Mouse (Mus musculus) limb, embryonic 12.5 days (tissue): ENCODE measurements around the gene Snrnp48. TPM values are rescaled to one million over a fixed set of nuclear protein-coding genes. Genes with fewer than 3 reads are reported as not detected.

Experiments
- ATAC-seq: fragments of 200-750 bp; cut with Nextera tagmentation; 2 replicates; pipeline ENCODE4 v1.8.0; 2017; ENCODE audit warnings: low read depth, moderate TSS enrichment; ENCODE audit not compliant: insufficient number of reproducible peaks, insufficient read depth, low FRiP score, low TSS enrichment
- H3K27ac ChIP-seq: fragments of 300-500 bp; sonication (generic); 2 replicates; pipeline ENCODE4 v1.5.1; 2016; ENCODE audit warnings: mild to moderate bottlenecking, moderate library complexity
- H3K27me3 ChIP-seq: fragments of 300-500 bp; sonication (generic); 2 replicates; pipeline ENCODE4 v1.6.1; 2016; ENCODE audit warnings: mild to moderate bottlenecking, moderate library complexity
- H3K36me3 ChIP-seq: fragments of 300-500 bp; sonication (generic); 2 replicates; pipeline ENCODE4 v1.6.1; 2016; ENCODE audit warnings: mild to moderate bottlenecking, moderate library complexity
- H3K4me1 ChIP-seq: fragments of 300-500 bp; sonication (generic); replicated peaks from 2 replicates; pipeline ENCODE4 v1.6.1; 2016
- H3K4me2 ChIP-seq: fragments of 300-500 bp; sonication (generic); 2 replicates; pipeline ENCODE4 v1.6.1; 2016; ENCODE audit warnings: mild to moderate bottlenecking, moderate library complexity
- H3K4me3 ChIP-seq: fragments of 300-500 bp; sonication (generic); replicated peaks from 2 replicates; pipeline ENCODE4 v1.5.1; 2016; ENCODE audit warnings: mild to moderate bottlenecking
- H3K9ac ChIP-seq: fragments of 300-500 bp; sonication (generic); replicated peaks from 2 replicates; pipeline ENCODE4 v1.6.1; 2016; ENCODE audit warnings: mild to moderate bottlenecking, moderate library complexity
- H3K9me3 ChIP-seq: fragments of 300-500 bp; sonication (generic); 2 replicates; pipeline ENCODE4 v1.6.1; 2016; ENCODE audit warnings: mild to moderate bottlenecking, moderate library complexity
- WGBS: fragments of 180-500 bp; shearing (Covaris S2); methylation state at CpG from one replicate; pipeline ENCODE4 v1.1.7; 2016; 5-methylcytosine and 5-hydroxymethylcytosine counted together
- polyA plus RNA-seq: library from polyadenylated mRNA; unstranded; fragments of >200 nt; fragmentation: Nextera tagmentation; extraction: Ambion mirVana; gene quantifications from 2 replicates; pipeline ENCODE4 v1.2.1, GENCODE M21; 2016

Gene Snrnp48
- polyA plus RNA-seq = 38.3 and 43.8 TPM in 2 replicates

DNA sequence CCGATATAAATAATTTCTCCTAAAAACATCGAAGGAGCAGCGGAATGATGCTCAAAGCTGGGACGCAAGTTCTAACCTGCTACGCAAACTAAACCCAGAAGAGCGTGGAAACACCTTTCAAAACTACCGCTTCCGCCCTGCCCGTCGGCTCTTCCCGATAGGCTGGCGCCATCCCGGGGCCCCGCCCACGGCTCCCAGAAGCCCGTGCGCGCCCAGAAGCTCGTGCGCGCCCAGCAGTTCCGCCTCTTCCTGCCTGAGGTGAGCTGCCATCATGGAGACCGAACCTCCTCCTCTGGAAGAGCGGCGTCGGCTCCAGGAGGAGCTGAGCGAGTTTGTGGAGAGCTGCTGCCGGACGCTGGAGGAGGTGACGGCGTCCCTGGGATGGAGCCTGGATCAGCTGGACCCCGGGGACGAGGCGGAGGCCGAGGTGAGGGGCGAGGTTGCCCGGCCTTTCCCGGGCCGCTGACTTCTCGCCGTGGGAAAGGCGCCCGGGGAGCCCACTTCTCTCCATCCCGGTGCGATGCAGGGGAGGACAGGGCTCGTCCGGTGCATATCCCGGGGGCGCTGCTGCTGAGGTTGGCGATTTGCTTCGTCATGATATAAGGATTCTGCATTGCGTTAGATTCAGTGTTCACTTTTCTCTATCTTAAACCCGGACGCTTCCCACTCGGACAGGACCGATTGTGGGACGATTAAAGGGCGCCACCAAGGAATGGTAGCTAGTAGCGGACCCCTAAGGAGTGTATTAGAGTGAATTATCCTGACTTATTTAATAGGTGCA is at the start of gene Snrnp48:
Gene Snrnp48, plus strand, starts transcription at position 237 of the 781 bp plus-strand sequence.
- WGBS = under 1% methylated on average over 59 of the region's 59 CpGs
- peaks cover 8% of the 10 kb centered on the region for H3K4me1 ChIP-seq
- peak within 1 kb of the TSS; percentile 93 for H3K27ac ChIP-seq
- peak within 1 kb of the TSS; percentile 90 for H3K9ac ChIP-seq
- H3K4me2 ChIP-seq = peak within 1 kb of the TSS; percentile 66
- peak; percentile 95 for ATAC-seq
- peak within 1 kb of the TSS; percentile 78 for H3K4me3 ChIP-seq
- peaks cover 16% of the 10 kb centered on the region; the same call in 1 of the 2 replicates for H3K36me3 ChIP-seq
- no peaks in the 10 kb centered on the region for H3K27me3 ChIP-seq
- H3K9me3 ChIP-seq = no peaks in the 10 kb centered on the region

DNA sequence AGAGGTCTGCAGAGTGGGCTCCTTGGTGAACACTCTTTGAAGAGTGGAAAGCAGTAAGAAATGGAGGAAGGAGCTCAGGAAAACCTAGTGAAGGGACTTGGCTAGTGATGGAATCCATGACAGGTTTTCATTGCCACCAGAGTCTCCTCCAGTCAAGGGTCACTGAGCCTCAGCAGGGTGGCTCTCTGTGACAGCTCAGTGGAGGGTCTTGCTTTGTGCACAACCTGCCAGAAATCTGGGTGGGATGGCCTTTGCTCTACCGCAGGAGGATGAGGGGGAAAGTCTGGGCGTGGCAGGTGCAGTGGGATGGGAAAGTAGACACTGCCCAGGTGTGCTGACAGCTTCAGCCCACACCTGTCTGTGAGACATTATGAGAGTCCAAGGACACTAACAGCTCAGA is 49.2 kb upstream of the Snrnp48 start:
- Histone ChIP-seq H3K36me3 (no peaks in the 10 kb centered on the region), H3K4me3 (no peak overlapping the region), H3K27ac (no peak overlapping the region), H3K27me3 (peaks cover 53% of the 10 kb centered on the region), H3K4me2 (no peak overlapping the region), H3K9me3 (no peaks in the 10 kb centered on the region), H3K9ac (no peak overlapping the region), H3K4me1 (peaks cover 19% of the 10 kb centered on the region)
- 6% methylated on average over 2 of the region's 2 CpGs for WGBS
- no peak for ATAC-seq

DNA sequence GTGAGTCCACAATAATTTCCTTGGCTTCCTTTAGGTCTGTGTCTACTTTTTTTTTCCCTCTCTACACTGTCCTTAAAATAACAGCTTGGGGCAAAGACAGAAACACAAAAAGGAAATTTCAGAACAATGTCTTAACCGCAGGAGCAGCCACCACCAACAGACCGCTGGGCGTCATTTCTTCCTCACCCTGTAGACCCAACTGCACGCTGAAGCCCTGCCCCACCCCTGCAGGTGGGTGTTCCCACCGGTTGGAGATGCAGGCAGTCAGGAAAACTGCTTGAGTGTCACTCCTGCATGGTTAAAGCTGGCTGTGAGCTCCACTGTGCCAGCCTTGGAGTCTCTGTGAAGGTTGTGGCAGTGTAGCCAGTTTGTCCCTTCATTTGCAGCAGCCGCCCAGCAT is 47.1 kb upstream of the Snrnp48 start:
- Histone ChIP-seq H3K4me2 (no peak overlapping the region), H3K4me3 (no peak overlapping the region), H3K4me1 (peaks cover under 1% of the 10 kb centered on the region; the same call in 1 of the 2 replicates), H3K9ac (no peak overlapping the region), H3K27ac (no peak overlapping the region), H3K36me3 (no peaks in the 10 kb centered on the region), H3K9me3 (no peaks in the 10 kb centered on the region), H3K27me3 (peaks cover 32% of the 10 kb centered on the region)
- 33% methylated on average over 6 of the region's 6 CpGs for WGBS
- no peak for ATAC-seq

DNA sequence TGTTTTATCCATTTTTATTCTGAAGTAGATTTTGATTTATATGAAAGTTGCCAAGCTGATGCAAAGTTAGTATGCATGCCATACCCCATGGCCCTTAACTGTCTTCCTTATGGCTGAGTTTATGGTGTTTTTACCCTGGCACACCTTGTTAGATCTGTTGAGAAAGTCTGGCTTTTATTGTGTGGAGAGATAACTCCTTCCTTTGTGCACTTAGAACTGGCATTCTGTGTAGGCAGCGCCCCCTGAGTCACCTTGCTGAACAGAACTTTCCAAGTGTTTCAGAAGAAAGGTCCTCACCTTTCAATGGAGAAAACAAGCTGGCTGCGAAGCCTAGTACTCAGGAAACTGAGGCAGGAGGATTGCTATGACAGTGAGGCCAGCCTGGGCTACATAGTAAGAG is 42.7 kb upstream of the Snrnp48 start:
- Histone ChIP-seq H3K4me3 (no peak overlapping the region), H3K4me2 (no peak overlapping the region), H3K27me3 (peaks cover 9% of the 10 kb centered on the region), H3K36me3 (no peaks in the 10 kb centered on the region), H3K27ac (no peak overlapping the region), H3K9ac (no peak overlapping the region), H3K9me3 (no peaks in the 10 kb centered on the region), H3K4me1 (no peaks in the 10 kb centered on the region)
- 85% methylated on average over 2 of the region's 2 CpGs for WGBS
- no peak for ATAC-seq

DNA sequence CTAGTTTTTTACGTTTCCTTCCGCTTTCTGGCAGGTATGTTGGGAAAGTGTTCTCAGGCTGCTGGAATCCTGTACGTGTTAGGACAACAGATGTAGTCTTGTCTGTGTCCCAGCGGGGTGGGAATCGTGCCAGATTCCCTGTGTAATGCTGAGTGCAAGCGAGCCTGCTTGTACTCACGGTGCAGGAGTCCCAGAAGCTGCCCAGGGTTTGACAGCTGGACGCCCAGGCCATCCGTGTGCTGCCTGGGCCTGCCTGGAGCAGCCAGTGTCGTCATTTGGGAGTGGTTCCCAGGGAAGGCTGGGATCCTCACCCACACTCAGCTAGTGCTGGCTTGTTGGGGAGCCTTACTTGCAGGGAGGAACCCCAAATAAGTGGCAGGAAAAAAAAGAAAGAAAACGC is 42.1 kb upstream of the Snrnp48 start:
- no peaks in the 10 kb centered on the region for H3K4me1 ChIP-seq
- H3K36me3 ChIP-seq = no peaks in the 10 kb centered on the region
- no peak overlapping the region for H3K4me3 ChIP-seq
- ATAC-seq = peak; percentile 52; the same call in 1 of the 2 replicates
- no peak overlapping the region for H3K4me2 ChIP-seq
- peaks cover 7% of the 10 kb centered on the region for H3K27me3 ChIP-seq
- no peak overlapping the region for H3K27ac ChIP-seq
- H3K9me3 ChIP-seq = no peaks in the 10 kb centered on the region
- no peak overlapping the region for H3K9ac ChIP-seq
- 47% methylated on average over 11 of the region's 11 CpGs for WGBS

DNA sequence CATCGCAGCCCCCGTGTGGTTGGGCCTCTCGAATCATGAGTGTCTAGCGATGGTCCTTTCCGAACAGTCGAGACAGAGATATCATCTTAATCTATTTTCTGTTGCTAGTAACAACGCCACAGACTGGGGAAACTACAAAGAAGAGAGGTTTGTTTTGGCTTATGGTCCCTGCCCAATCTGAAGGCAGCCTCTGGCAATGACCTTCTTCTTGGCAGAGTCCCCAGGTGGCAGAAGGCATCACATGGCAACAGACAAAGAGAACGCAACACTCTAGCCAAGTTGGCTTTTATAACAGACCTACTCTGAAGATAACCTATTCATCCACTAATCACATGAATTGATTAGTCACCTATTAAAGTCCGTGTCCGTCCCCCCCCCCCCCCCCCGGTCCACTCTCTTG is 39.8 kb upstream of the Snrnp48 start:
- H3K4me1 ChIP-seq = no peaks in the 10 kb centered on the region

DNA sequence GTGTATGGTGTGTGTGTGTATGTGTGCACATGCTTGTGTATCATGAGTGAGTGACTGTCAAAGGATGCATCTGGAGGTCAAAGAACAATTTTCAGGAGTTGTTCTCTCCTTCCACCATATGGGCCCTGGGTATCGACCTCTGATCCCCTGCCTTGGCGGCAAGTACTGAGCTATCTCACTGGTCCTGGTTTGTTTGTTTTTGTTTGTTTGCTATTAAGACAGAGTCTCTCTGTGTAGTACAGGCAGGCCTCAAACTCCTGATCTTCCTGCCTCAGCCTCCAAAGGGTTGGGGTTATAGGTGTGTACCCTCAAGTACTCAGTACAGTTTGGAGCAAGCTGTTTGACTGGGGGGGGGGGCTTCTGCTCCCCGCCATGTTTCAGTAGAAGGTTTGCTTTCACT is 37.7 kb upstream of the Snrnp48 start:
- H3K4me1 ChIP-seq = 0 out of 2 replicates have a peak, but pooled peaks cover 4% of the 10 kb centered on the region
- H3K27ac ChIP-seq = no peak overlapping the region
- 86% methylated on average over 3 of the region's 3 CpGs for WGBS
- no peaks in the 10 kb centered on the region for H3K9me3 ChIP-seq
- no peak overlapping the region for H3K4me3 ChIP-seq
- no peak for ATAC-seq
- no peak overlapping the region for H3K9ac ChIP-seq
- no peak overlapping the region for H3K4me2 ChIP-seq
- no peaks in the 10 kb centered on the region for H3K36me3 ChIP-seq
- no peaks in the 10 kb centered on the region for H3K27me3 ChIP-seq

More for the DNA sequence above, 39.8 kb upstream of the Snrnp48 start:
- H3K9me3 ChIP-seq = no peaks in the 10 kb centered on the region
- no peak for ATAC-seq
- no peaks in the 10 kb centered on the region for H3K36me3 ChIP-seq
- 95% methylated on average over 10 of the region's 11 CpGs for WGBS
- H3K9ac ChIP-seq = no peak overlapping the region
- no peak overlapping the region for H3K4me2 ChIP-seq
- H3K27me3 ChIP-seq = no peaks in the 10 kb centered on the region
- H3K4me3 ChIP-seq = no peak overlapping the region
- no peak overlapping the region for H3K27ac ChIP-seq

DNA sequence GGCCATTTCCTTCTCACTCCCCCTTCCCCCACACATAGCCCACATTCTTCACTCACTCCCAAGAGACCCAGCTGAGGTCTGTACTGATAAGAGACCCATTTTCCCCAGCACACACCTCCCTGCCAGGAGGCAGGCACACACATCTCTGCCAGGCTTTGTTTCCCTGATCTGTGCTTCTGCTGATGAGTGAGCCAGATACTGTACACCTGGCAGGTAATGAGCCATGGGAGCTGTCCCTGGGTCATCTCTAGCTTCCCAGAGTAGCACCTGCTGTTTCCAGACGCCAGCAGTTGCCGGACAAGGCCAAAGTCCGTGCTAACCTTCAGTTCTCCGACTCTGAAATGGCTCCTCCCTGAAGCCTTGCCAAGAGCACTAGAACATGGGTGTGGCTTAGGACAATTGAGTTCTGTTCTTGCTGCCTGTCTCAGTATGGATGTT is 34.0 kb upstream of the Snrnp48 start:
- H3K36me3 ChIP-seq = no peaks in the 10 kb centered on the region
- H3K4me2 ChIP-seq = no peak overlapping the region
- H3K9me3 ChIP-seq = no peaks in the 10 kb centered on the region
- H3K27ac ChIP-seq = no peak overlapping the region
- no peak for ATAC-seq
- no peak overlapping the region for H3K9ac ChIP-seq
- no peak overlapping the region for H3K4me3 ChIP-seq
- H3K4me1 ChIP-seq = 0 out of 2 replicates have a peak, but pooled peaks cover 4% of the 10 kb centered on the region
- H3K27me3 ChIP-seq = no peaks in the 10 kb centered on the region
- WGBS = 60% methylated on average over 4 of the region's 4 CpGs

DNA sequence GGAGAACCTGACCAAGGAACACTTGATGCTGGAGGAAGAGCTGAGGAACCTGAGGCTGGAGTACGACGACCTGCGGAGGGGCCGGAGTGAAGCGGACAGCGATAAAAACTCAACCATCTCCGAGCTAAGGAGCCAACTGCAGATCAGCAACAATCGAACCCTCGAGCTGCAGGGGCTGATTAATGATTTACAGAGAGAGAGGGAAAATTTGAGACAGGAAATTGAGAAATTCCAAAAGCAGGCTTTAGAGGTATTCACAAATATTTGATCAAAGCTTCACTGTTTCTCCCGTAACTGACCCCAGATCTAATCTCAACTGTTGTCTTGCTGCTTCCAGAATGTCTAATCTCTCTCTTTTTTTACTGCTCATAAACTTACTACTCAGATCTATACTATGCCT is 11.3 kb upstream of the Snrnp48 start:
- H3K36me3 ChIP-seq = no peaks in the 10 kb centered on the region; the same call in 1 of the 2 replicates
- peaks cover 30% of the 10 kb centered on the region for H3K9me3 ChIP-seq
- WGBS = 83% methylated on average over 10 of the region's 10 CpGs
- no peak overlapping the region for H3K27ac ChIP-seq
- no peaks in the 10 kb centered on the region for H3K27me3 ChIP-seq
- no peak overlapping the region for H3K4me3 ChIP-seq
- no peak overlapping the region for H3K9ac ChIP-seq
- H3K4me2 ChIP-seq = no peak overlapping the region
- no peaks in the 10 kb centered on the region for H3K4me1 ChIP-seq
- no peak for ATAC-seq

DNA sequence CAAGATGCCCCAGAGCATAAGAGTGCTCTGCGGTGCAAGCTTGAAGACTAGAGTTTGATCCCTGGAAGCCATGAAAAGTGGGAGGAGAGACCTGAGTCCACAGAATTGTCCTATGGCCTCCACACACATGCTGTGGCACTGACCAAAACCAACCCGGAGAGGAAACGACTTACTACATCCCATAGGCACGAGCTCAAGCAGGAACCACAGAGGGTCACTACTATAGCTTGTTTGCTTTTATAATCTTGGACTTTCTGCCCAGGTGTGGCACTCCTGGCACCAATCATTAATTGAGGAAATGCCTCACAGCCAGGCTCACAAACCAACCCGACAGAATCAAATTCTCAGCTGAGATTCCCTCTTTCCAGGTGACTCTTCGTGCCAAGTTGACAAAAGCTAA is 3.3 kb upstream of the Snrnp48 start:
- WGBS = 80% methylated on average over 6 of the region's 6 CpGs
- H3K9ac ChIP-seq = no peak overlapping the region
- peaks cover 8% of the 10 kb centered on the region for H3K4me1 ChIP-seq
- no peak overlapping the region for H3K4me2 ChIP-seq
- H3K27ac ChIP-seq = no peak overlapping the region
- no peak for ATAC-seq
- no peak overlapping the region for H3K4me3 ChIP-seq
- H3K36me3 ChIP-seq = no peaks in the 10 kb centered on the region; the same call in 1 of the 2 replicates
- peaks cover 14% of the 10 kb centered on the region for H3K9me3 ChIP-seq
- H3K27me3 ChIP-seq = no peaks in the 10 kb centered on the region

DNA sequence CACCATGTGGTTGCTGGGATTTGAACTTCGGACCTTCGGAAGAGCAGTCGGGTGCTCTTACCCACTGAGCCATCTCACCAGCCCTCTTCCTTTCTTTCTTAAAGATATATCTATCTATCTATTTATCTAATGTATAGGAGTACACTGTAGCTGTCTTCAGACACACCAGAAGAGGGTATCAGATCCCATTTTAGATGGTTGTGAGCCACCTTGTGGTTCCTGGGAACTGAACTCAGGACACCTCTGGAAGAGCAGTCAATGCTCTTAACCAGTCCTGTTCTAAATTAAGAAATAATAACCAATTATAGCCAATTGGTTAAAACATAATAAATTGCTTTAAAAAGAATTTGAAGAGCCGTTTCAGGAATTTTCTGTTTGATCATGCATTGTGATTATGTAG is 567 bp upstream of the Snrnp48 start:
- H3K9ac ChIP-seq = no peak overlapping the region
- H3K27me3 ChIP-seq = no peaks in the 10 kb centered on the region
- peaks cover 9% of the 10 kb centered on the region; the same call in 1 of the 2 replicates for H3K36me3 ChIP-seq
- WGBS = 69% methylated on average over 4 of the region's 4 CpGs
- peak overlapping the region; percentile 66 for H3K4me2 ChIP-seq
- no peak overlapping the region for H3K27ac ChIP-seq
- ATAC-seq = no peak
- H3K9me3 ChIP-seq = no peaks in the 10 kb centered on the region
- peaks cover 8% of the 10 kb centered on the region for H3K4me1 ChIP-seq
- peak overlapping the region; percentile 78 for H3K4me3 ChIP-seq
